Comparison of ENCODE assay signal across 8 mouse cellular contexts in genomic region chr9:108478638-108479156, GRCm38 (mm10). TPM values are rescaled to one million over a fixed set of nuclear protein-coding genes. Genes with fewer than 3 reads are reported as not detected.
DNase-seq lines count a peak whose midpoint lies in the region; ATAC-seq and TF ChIP-seq lines count a peak whose summit lies in the region.

No protein-coding gene starts in this region.

- no peak for TF ChIP-seq EP300 in liver, postnatal 0 days (IDR thresholded peaks at IDR 0.05; ENCODE audit: low read depth)

- peak overlapping the region; percentile 69 for H3K4me2 ChIP-seq in intestine, embryonic 15.5 days (replicated peaks)
- peak overlapping the region; percentile 68 for H3K4me2 ChIP-seq in liver, postnatal 0 days (ENCODE audit: low read depth, low read length)

- DNase-seq in layer of hippocampus, postnatal 14 days (ENCODE audit: low spot score in 2 of 2), result peak; percentile 47 to 50
- DNase-seq in layer of hippocampus, adult 8-10 months (ENCODE audit: low spot score in 2 of 2), result no peak
- peak; percentile 63 for DNase-seq in liver, postnatal 0 days
- peak; percentile 60 for DNase-seq in ovary, adult 18-20 months (ENCODE audit: low spot score)

- WGBS in intestine, embryonic 15.5 days, result 1% methylated on average over 20 of the region's 20 CpGs
- 2% methylated on average over 20 of the region's 20 CpGs for WGBS in liver, postnatal 0 days (ENCODE audit: insufficient replicate concordance)

- peaks cover 19% of the 10 kb centered on the region for H3K36me3 ChIP-seq in intestine, embryonic 15.5 days
- H3K36me3 ChIP-seq in liver, postnatal 0 days (replicated peaks; ENCODE audit: insufficient read depth, low read length), result no peaks in the 10 kb centered on the region

- no peak for TF ChIP-seq POLR2A in cortical plate, adult 2 months (IDR thresholded peaks at IDR 0.05; ENCODE audit: extremely low read depth, insufficient read depth, low read length)

- peak overlapping the region; percentile 13; the same call in 1 of the 2 replicates for H3K4me3 ChIP-seq in cortical plate, adult 2 months (ENCODE audit: insufficient read depth, low read length)
- peak overlapping the region; percentile 59 for H3K4me3 ChIP-seq in intestine, embryonic 15.5 days (replicated peaks)
- H3K4me3 ChIP-seq in liver, postnatal 0 days (ENCODE audit: low read depth, low read length), result peak overlapping the region; percentile 46

- H3K4me1 ChIP-seq in cortical plate, adult 2 months (ENCODE audit: control insufficient read depth, insufficient read depth, low read length), result no peaks in the 10 kb centered on the region
- H3K4me1 ChIP-seq in intestine, embryonic 15.5 days (replicated peaks), result peaks cover 15% of the 10 kb centered on the region
- peaks cover 6% of the 10 kb centered on the region; the same call in 1 of the 2 replicates for H3K4me1 ChIP-seq in liver, postnatal 0 days (ENCODE audit: insufficient read depth)

- TF ChIP-seq CTCF in cortical plate, adult 2 months (IDR thresholded peaks at IDR 0.05; ENCODE audit: extremely low read depth, insufficient read depth, low read length), result no peak
- no peak for TF ChIP-seq CTCF in liver, postnatal 0 days (IDR thresholded peaks at IDR 0.05; ENCODE audit: low read depth)

- H3K27ac ChIP-seq in cortical plate, adult 2 months (ENCODE audit: insufficient read depth, low read length), result no peak overlapping the region; the same call in 1 of the 2 replicates
- H3K27ac ChIP-seq in intestine, embryonic 15.5 days, result peak overlapping the region; percentile 81
- no peak overlapping the region for H3K27ac ChIP-seq in liver, postnatal 0 days (ENCODE audit: low read depth)

- H3K27me3 ChIP-seq in intestine, embryonic 15.5 days (replicated peaks), result no peaks in the 10 kb centered on the region
- no peaks in the 10 kb centered on the region for H3K27me3 ChIP-seq in liver, postnatal 0 days (ENCODE audit: insufficient read depth, low read length)

- ATAC-seq in granulocyte monocyte progenitor cell, adult 5-6 weeks (replicated peaks; ENCODE audit: poor library complexity, severe bottlenecking), result peak; percentile 35; the same call in 1 of the 2 replicates
- peak; percentile 84 for ATAC-seq in intestine, embryonic 15.5 days
- ATAC-seq in liver, postnatal 0 days, result peak; percentile 76
- no peak for ATAC-seq in frontal cortex, adult (ENCODE audit: low TSS enrichment)

- H3K9me3 ChIP-seq in intestine, embryonic 15.5 days, result no peaks in the 10 kb centered on the region
- H3K9me3 ChIP-seq in liver, postnatal 0 days (ENCODE audit: low read length), result no peaks in the 10 kb centered on the region

- H3K9ac ChIP-seq in intestine, embryonic 15.5 days, result peak overlapping the region; percentile 34
- H3K9ac ChIP-seq in liver, postnatal 0 days (replicated peaks), result no peak overlapping the region; the same call in 1 of the 2 replicates

RNA-seq across cellular contexts. Expression of gene Lamb2, which starts 0.8 kb away (rescaled TPM):
- 10 to 100 TPM; 34.8 to 39.8 TPM for total RNA-seq in layer of hippocampus, postnatal 14 days (2021)
- 10 to 100 TPM; 28.9 to 46.8 (median 34.7) TPM for total RNA-seq in layer of hippocampus, adult 8-10 months (2022)
- 31.6 and 34.2 TPM in 2 replicates for polyA plus RNA-seq in cortical plate, adult 2 months (2012; rRNA removed)
- 0.38 TPM in 1 of 2 replicates, not detected in the other for total RNA-seq in granulocyte monocyte progenitor cell, adult 5-6 weeks (2014; fragmentation: Nextera tagmentation)
- total RNA-seq in granulocyte monocyte progenitor cell, adult 5-6 weeks (2017), result 0.05 and 0.09 TPM in 2 replicates
- 29.5 and 35.0 TPM in 2 replicates for polyA plus RNA-seq in intestine, embryonic 15.5 days (2015; fragmentation: Nextera tagmentation; extraction: Ambion mirVana)
- 2.7 and 3.9 TPM in 2 replicates for polyA plus RNA-seq in liver, postnatal 0 days (2015; fragmentation: Nextera tagmentation; extraction: Ambion mirVana)

RNA-seq across cellular contexts. Expression of gene Usp19, which starts 11.7 kb away (rescaled TPM):
- total RNA-seq in layer of hippocampus, postnatal 14 days (2021), result 100 to 1,000 TPM; 123 to 128 TPM
- 100 to 1,000 TPM; 144 to 189 (median 157) TPM for total RNA-seq in layer of hippocampus, adult 8-10 months (2022)
- polyA plus RNA-seq in cortical plate, adult 2 months (2012; rRNA removed), result 169 and 173 TPM in 2 replicates
- total RNA-seq in granulocyte monocyte progenitor cell, adult 5-6 weeks (2014; fragmentation: Nextera tagmentation), result 80.9 and 90.2 TPM in 2 replicates
- total RNA-seq in granulocyte monocyte progenitor cell, adult 5-6 weeks (2017), result 32.3 and 34.9 TPM in 2 replicates
- 49.5 and 52.4 TPM in 2 replicates for polyA plus RNA-seq in intestine, embryonic 15.5 days (2015; fragmentation: Nextera tagmentation; extraction: Ambion mirVana)
- polyA plus RNA-seq in liver, postnatal 0 days (2015; fragmentation: Nextera tagmentation; extraction: Ambion mirVana), result 13.8 and 17.0 TPM in 2 replicates

RNA-seq across cellular contexts. Expression of gene Klhdc8b, which starts 17.3 kb away (rescaled TPM):
- total RNA-seq in layer of hippocampus, postnatal 14 days (2021), result 10 to 100 TPM; 17.5 to 18.4 TPM
- 10 to 100 TPM; 22.0 to 32.0 (median 24.2) TPM for total RNA-seq in layer of hippocampus, adult 8-10 months (2022)
- polyA plus RNA-seq in cortical plate, adult 2 months (2012; rRNA removed), result 44.9 and 46.1 TPM in 2 replicates
- 0.56 TPM in 1 of 2 replicates, not detected in the other for total RNA-seq in granulocyte monocyte progenitor cell, adult 5-6 weeks (2014; fragmentation: Nextera tagmentation)
- 1.2 and 5.5 TPM in 2 replicates for total RNA-seq in granulocyte monocyte progenitor cell, adult 5-6 weeks (2017)
- 48.7 and 54.2 TPM in 2 replicates for polyA plus RNA-seq in intestine, embryonic 15.5 days (2015; fragmentation: Nextera tagmentation; extraction: Ambion mirVana)
- 8.5 and 9.1 TPM in 2 replicates for polyA plus RNA-seq in liver, postnatal 0 days (2015; fragmentation: Nextera tagmentation; extraction: Ambion mirVana)

RNA-seq across cellular contexts. Expression of gene Ccdc71, which starts 18.4 kb away (rescaled TPM):
- 10 to 100 TPM; 37.0 to 37.8 TPM for total RNA-seq in layer of hippocampus, postnatal 14 days (2021)
- 10 to 100 TPM; 31.3 to 44.7 (median 36.6) TPM for total RNA-seq in layer of hippocampus, adult 8-10 months (2022)
- polyA plus RNA-seq in cortical plate, adult 2 months (2012; rRNA removed), result 19.9 and 22.3 TPM in 2 replicates
- total RNA-seq in granulocyte monocyte progenitor cell, adult 5-6 weeks (2014; fragmentation: Nextera tagmentation), result 22.2 and 23.5 TPM in 2 replicates
- 13.2 and 17.9 TPM in 2 replicates for total RNA-seq in granulocyte monocyte progenitor cell, adult 5-6 weeks (2017)
- polyA plus RNA-seq in intestine, embryonic 15.5 days (2015; fragmentation: Nextera tagmentation; extraction: Ambion mirVana), result 51.2 and 53.9 TPM in 2 replicates
- 16.1 and 19.3 TPM in 2 replicates for polyA plus RNA-seq in liver, postnatal 0 days (2015; fragmentation: Nextera tagmentation; extraction: Ambion mirVana)

RNA-seq across cellular contexts. Expression of gene Qars, which starts 28.8 kb away (rescaled TPM):
- total RNA-seq in layer of hippocampus, postnatal 14 days (2021), result 10 to 100 TPM; 77.4 to 91.5 TPM
- total RNA-seq in layer of hippocampus, adult 8-10 months (2022), result 10 to 100 TPM; 84.0 to 96.5 (median 89.4) TPM
- 110 TPM in 2 replicates for polyA plus RNA-seq in cortical plate, adult 2 months (2012; rRNA removed)
- 252 and 261 TPM in 2 replicates for total RNA-seq in granulocyte monocyte progenitor cell, adult 5-6 weeks (2014; fragmentation: Nextera tagmentation)
- 144 and 181 TPM in 2 replicates for total RNA-seq in granulocyte monocyte progenitor cell, adult 5-6 weeks (2017)
- 105 and 106 TPM in 2 replicates for polyA plus RNA-seq in intestine, embryonic 15.5 days (2015; fragmentation: Nextera tagmentation; extraction: Ambion mirVana)
- polyA plus RNA-seq in liver, postnatal 0 days (2015; fragmentation: Nextera tagmentation; extraction: Ambion mirVana), result 33.0 and 33.3 TPM in 2 replicates

Comparison
In these comparisons a context has a peak if more than half of its experiments do, and no peak if none do; other contexts are left out.
1. DNase-seq: peak in layer of hippocampus, postnatal 14 days (2 of 2), liver, postnatal 0 days (single experiment) and ovary, adult 18-20 months (single experiment); none in layer of hippocampus, adult 8-10 months (0 of 2).
2. RNA of gene Lamb2, which starts 0.8 kb away (total RNA-seq): 34.8 to 39.8 TPM in layer of hippocampus, postnatal 14 days and 28.9 to 46.8 TPM in layer of hippocampus, adult 8-10 months; 0.05 to 0.38 TPM in granulocyte monocyte progenitor cell, adult 5-6 weeks; every median in the first group is over 10 times any median in the second.
3. Peak in every context shown above with its lines, with median percentiles within 50 percentile points of each other: H3K4me3 ChIP-seq.